Mouse (Mus musculus): ENCODE results near the gene Gm4792. TPM values are rescaled to one million over a fixed set of nuclear protein-coding genes. Genes with fewer than 3 reads are reported as not detected.

Gene Gm4792
- total RNA-seq, 1 experiment = not detected

DNA sequence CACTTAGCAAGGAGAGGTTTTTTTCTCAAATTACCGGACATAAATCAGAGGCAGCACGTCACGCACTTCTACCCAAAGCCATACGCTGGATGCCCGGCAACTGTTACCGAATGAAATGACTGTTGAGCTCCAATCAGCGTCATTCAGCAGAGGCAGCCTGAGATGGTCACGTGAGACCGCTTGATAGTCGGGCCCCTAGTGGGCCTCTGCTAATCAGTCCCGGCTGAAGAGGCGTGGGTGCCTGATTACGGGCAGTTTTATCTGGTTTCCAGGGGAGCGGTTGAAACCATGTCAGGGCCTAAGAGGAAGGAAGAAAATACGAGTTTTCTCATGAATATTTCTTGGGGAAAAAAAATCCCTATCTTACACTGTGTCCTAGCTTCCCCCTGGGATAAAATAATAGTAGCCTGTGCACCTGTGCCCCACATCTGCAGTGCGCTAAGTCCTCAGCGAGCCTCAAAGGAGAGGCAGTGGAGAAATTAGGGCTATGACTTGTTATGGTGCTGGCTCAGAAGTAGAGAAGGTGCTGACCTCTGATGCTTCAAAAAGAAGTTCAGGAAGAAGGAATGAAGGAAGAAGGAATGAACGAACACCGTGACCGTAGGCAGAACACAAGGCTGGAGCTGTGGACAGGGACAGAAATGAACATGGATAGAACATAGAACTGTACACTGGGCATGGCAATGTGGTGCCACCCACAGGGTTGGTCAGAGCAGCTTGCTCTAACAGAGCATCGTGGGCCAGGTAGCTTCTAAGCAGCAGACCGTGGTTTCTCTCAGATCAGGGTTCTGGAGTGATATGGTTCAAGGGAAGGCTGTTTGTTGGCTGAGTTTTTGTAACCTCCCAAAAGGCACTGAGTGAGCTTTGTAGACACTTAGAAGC lies 48.7 kb downstream of the Gm4792 start:
- in situ Hi-C loops (cut with MboI; ENCODE audit: low sequenced_read_pairs in 2 of 2, unreplicated experiment in 2 of 2) = no loop called here
- H3K9me3 ChIP-seq (ENCODE audit: control insufficient read depth, insufficient read depth, low read depth, low read length) = no peaks in the 10 kb centered on the region
- H3K4me1 ChIP-seq (ENCODE audit: control insufficient read depth in 2 of 2, insufficient read depth in 2 of 2, low read length in 2 of 2, poor library complexity in 1 of 2) = no peaks in the 10 kb centered on the region
- H3K4me3 ChIP-seq (ENCODE audit: insufficient read depth in 1 of 2, low read depth in 1 of 2, low read length in 2 of 2, poor library complexity in 1 of 2, severe bottlenecking in 1 of 2) = no peak overlapping the region
- TF ChIP-seq ZC3H11A (IDR thresholded peaks at IDR 0.05; ENCODE audit: borderline replicate concordance, low read depth, low read length) = no peak
- no peak for TF ChIP-seq HCFC1 (IDR thresholded peaks at IDR 0.05; ENCODE audit: borderline replicate concordance, insufficient read depth, low read length)
- no peak for TF ChIP-seq ZNF384 (IDR thresholded peaks at IDR 0.05; ENCODE audit: low read depth, low read length)
- TF ChIP-seq CHD2 (IDR thresholded peaks at IDR 0.05; ENCODE audit: low read depth, low read length) = no peak
- TF ChIP-seq MAFK (IDR thresholded peaks at IDR 0.05; ENCODE audit: insufficient read depth, low read depth, low read length) = no peak
- H3K36me3 ChIP-seq (ENCODE audit: control insufficient read depth, insufficient read depth, low read length, poor library complexity, severe bottlenecking) = no peaks in the 10 kb centered on the region
- H3K9ac ChIP-seq (ENCODE audit: insufficient read depth, low read depth, low read length, poor library complexity, severe bottlenecking) = no peak overlapping the region
- DNase-seq (ENCODE audit: low read depth, low spot score) = no peak
- H3K27ac ChIP-seq (ENCODE audit: insufficient read depth, low read depth, low read length, poor library complexity, severe bottlenecking) = no peak overlapping the region

DNA sequence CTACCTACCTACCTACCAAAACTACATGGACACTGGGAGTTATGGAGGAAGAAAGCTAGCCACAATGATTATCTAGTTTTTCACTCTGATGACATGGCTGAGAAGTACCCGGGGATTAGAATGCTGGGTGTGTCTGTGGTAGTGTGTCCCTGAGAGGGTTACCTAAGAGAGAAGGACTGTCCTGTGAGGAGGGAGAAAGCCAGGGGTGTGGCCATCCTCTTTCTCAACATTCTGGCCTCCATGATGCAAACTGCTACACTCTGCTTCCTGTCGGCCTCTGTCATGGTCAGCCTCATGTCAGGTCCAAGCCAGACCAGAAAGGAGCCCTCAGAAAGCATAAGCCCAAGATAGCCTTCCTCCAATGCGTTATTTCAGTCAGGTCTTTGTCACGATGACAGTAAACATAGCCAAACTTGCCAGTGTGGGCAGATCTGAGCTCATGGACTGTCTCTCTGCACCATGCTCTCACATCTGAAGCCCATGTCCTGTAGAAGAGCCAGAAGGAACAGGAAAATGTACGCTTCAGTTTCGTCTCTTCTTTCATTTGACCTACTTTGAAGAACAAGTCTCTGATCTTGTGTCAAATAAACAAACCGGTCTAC lies 50.7 kb downstream of the Gm4792 start:
- H3K4me1 ChIP-seq (ENCODE audit: control insufficient read depth in 2 of 2, insufficient read depth in 2 of 2, low read length in 2 of 2, poor library complexity in 1 of 2) = no peaks in the 10 kb centered on the region
- no peaks in the 10 kb centered on the region for H3K36me3 ChIP-seq (ENCODE audit: control insufficient read depth, insufficient read depth, low read length, poor library complexity, severe bottlenecking)
- in situ Hi-C loops (cut with MboI; ENCODE audit: low sequenced_read_pairs in 2 of 2, unreplicated experiment in 2 of 2) = no loop called here
- no peak overlapping the region for H3K9ac ChIP-seq (ENCODE audit: insufficient read depth, low read depth, low read length, poor library complexity, severe bottlenecking)
- H3K27ac ChIP-seq (ENCODE audit: insufficient read depth, low read depth, low read length, poor library complexity, severe bottlenecking) = no peak overlapping the region
- DNase-seq (ENCODE audit: low read depth, low spot score) = no peak
- H3K9me3 ChIP-seq (ENCODE audit: control insufficient read depth, insufficient read depth, low read depth, low read length) = no peaks in the 10 kb centered on the region
- TF ChIP-seq CHD2 (IDR thresholded peaks at IDR 0.05; ENCODE audit: low read depth, low read length) = no peak
- no peak for TF ChIP-seq ZC3H11A (IDR thresholded peaks at IDR 0.05; ENCODE audit: borderline replicate concordance, low read depth, low read length)
- TF ChIP-seq HCFC1 (IDR thresholded peaks at IDR 0.05; ENCODE audit: borderline replicate concordance, insufficient read depth, low read length) = no peak
- no peak for TF ChIP-seq MAFK (IDR thresholded peaks at IDR 0.05; ENCODE audit: insufficient read depth, low read depth, low read length)
- no peak for TF ChIP-seq ZNF384 (IDR thresholded peaks at IDR 0.05; ENCODE audit: low read depth, low read length)
- no peak overlapping the region for H3K4me3 ChIP-seq (ENCODE audit: insufficient read depth in 1 of 2, low read depth in 1 of 2, low read length in 2 of 2, poor library complexity in 1 of 2, severe bottlenecking in 1 of 2)

Other genes with a start within 250 kb of the Gm4792 start
- gene Nr2c1, start 150.7 kb downstream of the Gm4792 start, total RNA-seq (2012; rRNA removed) = 6.5 and 8.0 TPM in 2 replicates
- gene Ndufa12, start 100.0 kb downstream of the Gm4792 start, total RNA-seq (2012; rRNA removed) = 131 and 184 TPM in 2 replicates
- 5.8 and 7.0 TPM in 2 replicates for gene Tmcc3, start 13.2 kb upstream of the Gm4792 start, total RNA-seq (2012; rRNA removed)

Data from ES-E14 (cell line).